Mouse (Mus musculus) layer of hippocampus, postnatal 10 days (tissue): Measurements from ENCODE around the gene Usp34. TPM values are rescaled to one million over a fixed set of nuclear protein-coding genes. Genes with fewer than 3 reads are reported as not detected.
"Not testable (repeated sequence)": the region's sequence is repeated elsewhere in the genome, so short reads cannot be mapped to it uniquely, and the experiment has no call there.

Experiments used
- DNase-seq, 2 experiments: peaks; one replicate each; pipeline ENCODE4 v3.0.0; 2021; ENCODE audit warnings: low spot score in 2 of 2
- long read RNA-seq: library from polyadenylated mRNA; stranded (forward); transcript quantifications from one replicate; pipeline ENCODE4 v2.0.0, GENCODE M21; 2023
- total RNA-seq, 2 experiments: library from RNA; stranded (reverse); gene quantifications; 2 replicates each; pipeline ENCODE4 v1.2.3; 2021

Usp34 gene
- 100 to 1,000 TPM; 114 to 120 TPM for total RNA-seq
- long read RNA-seq, partial matches to known transcripts: 14 of 18 reads
- long read RNA-seq, other reads (novel, unspliced or antisense): 4 of 18 reads

DNA sequence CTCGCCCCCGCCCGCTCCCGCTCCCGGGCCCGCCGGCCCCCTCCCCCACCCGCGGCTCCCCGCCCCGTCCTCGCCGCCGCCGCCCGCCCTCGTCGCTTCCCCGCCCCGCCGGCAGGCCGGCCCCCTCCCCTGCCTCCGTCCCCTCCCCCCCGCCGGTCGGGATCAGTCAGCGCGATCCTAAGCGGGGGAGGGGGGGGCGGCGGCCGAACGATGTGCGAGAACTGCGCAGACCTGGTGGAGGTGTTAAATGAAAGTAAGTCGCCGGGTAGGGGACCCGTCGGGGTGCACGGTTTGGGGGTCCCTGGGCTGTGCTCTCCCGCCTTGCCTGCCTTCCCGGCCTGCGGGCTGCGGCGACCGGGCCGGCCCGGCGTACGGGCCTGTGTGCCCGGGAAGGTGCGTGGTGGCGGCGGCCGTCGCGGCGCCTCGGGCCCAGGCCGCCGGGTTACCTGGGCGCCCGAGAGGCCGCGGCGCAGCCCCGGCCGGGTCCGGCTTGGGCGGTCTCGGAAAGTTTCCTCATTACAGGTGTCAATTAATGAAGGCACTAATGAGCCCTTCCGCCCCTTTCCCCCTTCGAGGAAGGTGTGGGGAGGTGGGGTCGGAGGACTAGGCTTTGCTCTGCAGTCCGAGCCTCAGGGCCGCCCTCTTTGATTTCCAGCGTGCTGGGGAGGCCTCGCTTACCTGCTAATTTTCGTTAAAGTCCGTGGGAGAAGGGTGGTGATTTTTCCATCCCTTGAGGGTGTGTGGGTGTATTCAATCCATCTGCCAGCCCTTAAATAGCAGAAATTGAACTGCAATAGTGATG lies at the start of gene Usp34:
Gene Usp34, plus strand, starts transcription at position 132 of the 802 bp plus-strand sequence.
- peak; percentile 57 to 60 for DNase-seq

DNA sequence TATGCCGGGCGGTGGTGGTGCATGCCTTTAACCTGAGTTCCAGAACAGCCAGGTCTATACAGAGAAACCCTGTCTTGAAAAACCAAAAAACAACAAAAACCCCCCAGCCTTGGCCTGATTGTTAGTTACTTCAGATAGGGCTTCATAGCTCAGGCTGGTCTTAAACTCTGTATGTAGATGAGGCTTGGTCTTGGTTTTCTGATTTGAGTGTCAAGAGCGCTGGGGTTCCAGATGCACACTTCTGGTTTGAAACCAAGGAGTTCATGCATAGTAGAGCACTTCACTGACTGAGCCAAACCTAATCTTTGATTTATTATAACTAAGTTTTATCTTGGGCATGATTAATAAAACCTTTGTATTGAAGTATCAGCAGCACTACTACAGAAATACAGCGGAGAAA lies 47.6 kb upstream of the Usp34 start:
- DNase-seq: no peak

- DNase-seq: no peak
Measured at GRCm38 (mm10) chr11:23259481-23259880, 47.2 kb upstream of the Usp34 start.

DNA sequence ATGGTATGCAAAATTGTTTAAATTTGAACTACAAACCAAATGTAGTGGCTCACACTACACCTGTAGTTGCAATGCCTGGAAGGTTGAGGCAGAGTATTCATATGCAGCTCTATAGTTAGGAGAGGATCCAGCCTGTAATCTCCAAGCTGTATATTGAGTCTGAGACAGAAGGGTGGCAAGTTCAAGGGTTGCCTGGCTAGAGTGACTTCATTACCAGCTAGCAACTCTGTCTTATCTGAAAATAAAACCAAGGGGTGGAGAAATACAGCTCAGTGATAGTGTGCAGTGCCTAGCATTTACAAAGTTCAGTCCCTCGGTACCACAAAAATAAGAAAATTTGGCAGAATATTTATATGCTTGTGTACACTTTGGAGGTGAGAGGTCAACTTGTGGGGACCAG lies 46.5 kb upstream of the Usp34 start:
- DNase-seq: no peak

DNA sequence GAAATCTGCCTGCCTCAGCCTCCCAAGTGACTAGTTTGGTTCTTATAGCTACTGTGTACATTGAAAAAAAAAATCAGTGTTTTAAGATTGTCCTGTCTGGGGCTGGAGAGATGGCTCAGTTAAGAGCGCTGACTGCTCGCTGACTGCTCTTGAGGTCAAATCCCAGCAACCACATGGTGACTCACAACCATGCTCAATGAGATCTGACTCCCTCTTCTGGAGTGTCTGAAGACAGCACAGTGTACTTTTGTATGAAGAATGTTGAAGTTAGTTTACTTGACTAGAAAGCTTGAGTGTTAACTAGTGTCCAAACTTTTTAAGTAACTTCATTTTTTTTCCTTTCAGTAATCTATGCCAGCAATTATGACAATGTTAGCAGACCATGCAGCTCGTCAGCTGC lies 45.2 kb upstream of the Usp34 start:
- no peak for DNase-seq

- DNase-seq: no peak
Measured at GRCm38 (mm10) chr11:23264949-23265348, 41.7 kb upstream of the Usp34 start.

DNA sequence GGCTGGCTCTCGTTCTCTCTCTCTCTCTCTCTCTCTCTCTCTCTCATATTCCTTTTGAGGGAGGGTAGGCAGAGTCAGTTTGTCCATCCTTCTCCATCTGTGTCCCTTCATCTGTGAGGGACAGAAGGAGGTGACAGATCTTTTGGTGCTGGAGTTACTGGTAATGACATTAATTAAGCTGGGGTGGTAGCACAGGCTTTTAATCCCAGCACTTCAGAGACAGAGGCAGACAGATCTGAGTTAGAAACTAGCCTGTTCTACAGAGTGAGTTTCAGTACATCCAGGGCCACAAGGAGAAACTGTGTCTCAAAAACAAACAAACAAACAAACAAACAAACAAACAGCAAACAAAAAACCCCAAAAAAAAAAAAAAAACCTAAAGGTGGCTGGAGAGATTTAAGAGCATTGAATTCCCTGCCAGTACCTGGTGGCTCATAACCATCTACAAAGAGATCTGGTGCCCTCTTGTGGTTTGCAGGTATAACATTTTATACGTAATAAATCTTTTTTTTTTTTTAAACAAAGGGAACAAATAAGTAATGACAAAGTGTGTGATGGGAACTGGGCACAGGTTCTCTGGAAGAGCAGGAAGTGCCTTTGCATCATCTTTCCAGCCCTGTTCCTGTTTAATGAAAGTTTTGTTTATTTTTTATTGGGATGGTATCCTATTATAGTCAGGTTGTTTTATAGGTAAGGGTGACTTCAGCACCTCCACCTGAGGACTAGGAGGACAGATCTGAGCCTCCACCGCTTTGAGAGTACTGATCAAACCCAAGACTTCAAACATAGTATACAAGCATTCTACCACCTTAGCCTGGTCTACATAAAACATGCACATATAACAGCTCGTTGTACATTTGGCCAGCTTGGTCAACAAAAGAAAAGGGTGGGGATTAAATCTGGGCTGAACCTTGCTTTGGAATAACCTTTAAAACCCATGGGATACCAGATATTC lies 34.6 kb upstream of the Usp34 start:
- DNase-seq: peak; percentile 19 to 24

DNA sequence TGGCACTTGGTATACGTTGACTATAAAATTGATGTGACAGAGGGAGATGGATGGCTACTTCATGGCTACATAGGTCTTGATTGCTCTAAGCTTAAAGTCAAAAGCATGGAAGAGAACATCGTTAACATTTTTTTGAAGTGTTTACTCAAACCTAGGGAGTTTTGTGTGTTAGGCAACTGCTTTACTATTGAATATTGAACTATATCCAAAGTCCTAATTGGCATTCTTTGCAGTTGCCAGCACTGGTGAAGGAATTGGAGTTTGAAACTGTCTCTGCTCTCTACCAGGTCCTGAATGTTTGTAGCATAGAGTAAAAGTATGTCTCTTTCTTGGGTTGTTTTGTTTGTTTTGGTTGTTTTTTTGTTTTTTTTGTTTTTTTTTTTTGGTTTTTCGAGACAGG lies 30.9 kb upstream of the Usp34 start:
- DNase-seq: no peak

DNA sequence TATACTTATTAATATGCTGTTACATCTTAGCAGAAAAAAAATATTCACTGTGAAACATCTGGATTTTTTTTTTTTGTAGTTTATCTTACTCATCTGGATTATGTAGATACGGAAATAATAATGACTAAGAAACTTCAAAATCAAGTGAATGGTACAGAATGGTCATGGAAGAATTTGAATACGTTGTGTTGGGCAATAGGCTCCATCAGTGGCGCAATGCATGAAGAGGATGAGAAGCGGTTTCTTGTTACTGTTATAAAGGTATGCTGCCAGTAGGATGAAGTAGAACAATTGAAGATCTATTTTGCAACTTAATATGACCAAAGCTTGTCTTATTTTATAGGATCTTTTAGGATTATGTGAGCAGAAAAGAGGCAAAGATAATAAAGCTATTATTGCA lies 22.2 kb upstream of the Usp34 start:
- DNase-seq: no peak

GRCm38 (mm10) chr11:23288866-23289265 lies 17.8 kb upstream of the Usp34 start:
- DNase-seq: not testable (repeated sequence)

GRCm38 (mm10) chr11:23297379-23297778 lies 9.3 kb upstream of the Usp34 start:
- no peak for DNase-seq

GRCm38 (mm10) chr11:23298301-23298700 lies 8.4 kb upstream of the Usp34 start:
- no peak for DNase-seq

- no peak for DNase-seq
Measured at GRCm38 (mm10) chr11:23299910-23300309, 6.8 kb upstream of the Usp34 start.

- DNase-seq: no peak
Measured at GRCm38 (mm10) chr11:23303126-23303525, 3.6 kb upstream of the Usp34 start.

- DNase-seq: not testable (repeated sequence)
Measured at GRCm38 (mm10) chr11:23305101-23305672, 1.5 kb upstream of the Usp34 start.

DNA sequence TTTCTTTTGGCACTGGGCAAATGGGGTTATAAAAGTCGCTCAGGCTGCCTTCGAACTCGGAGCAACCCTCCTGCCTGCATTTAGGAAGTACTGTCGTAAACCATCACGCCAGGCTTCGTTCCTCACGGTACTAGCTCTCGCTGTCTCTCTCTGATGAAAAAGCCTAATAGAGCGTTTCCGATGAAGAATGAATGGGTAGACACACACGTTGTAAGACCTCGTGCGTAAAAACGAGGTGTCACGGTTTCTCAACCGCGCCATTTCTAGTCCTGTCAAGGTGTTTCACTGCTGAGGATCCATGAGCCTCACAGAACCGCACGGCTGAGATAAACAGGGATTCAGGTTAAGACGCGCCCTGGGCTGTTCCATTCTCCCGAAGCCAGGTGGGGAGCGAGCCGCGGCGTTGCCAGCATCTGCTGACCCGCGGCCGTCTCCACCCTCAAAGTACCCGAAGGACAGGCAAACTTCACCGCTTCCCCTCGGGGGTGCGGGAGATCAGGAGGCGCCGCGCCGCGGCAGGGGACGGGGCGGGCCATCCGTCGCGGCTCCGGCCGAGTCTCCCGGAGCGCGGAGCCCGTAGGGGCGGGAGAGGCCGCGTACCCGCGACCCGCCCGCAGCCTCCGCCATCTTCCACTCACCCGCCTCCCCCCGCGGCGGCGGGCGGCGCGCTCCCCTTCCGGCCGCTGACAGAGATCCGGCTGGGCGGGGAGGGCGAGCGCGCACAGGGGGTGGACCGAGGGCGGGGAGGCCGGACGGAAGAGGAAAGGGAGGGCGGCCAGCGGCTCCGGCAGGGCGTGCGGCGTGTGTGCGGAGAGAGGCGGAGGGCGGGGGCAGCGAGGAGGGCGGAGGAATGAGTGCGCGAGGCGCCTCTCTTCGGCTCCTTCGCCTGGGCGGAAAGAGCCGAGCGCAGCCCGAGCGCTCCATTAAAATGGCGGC lies 754 bp upstream of the Usp34 start:
- peak; percentile 95 to 97 for DNase-seq

- no peak for DNase-seq
Measured at GRCm38 (mm10) chr11:23307566-23307920, 848 bp downstream of the Usp34 start.

- DNase-seq: no peak
Measured at GRCm38 (mm10) chr11:23313496-23313895, 6.8 kb downstream of the Usp34 start.

DNA sequence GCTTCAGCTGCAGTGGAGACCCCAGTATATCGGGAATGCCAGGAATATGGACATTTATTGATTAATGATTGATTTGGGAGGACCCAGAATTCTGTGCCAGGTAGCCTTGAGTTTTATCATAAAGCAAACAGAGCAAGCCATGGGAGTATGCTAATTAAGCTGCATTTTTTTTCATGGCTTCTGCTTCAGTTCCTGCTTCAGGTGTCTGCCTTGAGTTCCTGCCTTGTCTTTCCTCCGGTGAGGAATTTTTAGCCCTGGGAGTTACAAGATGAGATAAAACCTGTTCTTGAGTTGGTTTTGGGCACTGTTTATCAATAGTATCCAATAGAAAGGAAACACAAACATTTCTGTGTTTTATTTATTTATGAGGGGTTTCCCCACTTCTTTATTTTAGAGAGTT lies 22.7 kb downstream of the Usp34 start:
- no peak for DNase-seq

GRCm38 (mm10) chr11:23332136-23332535 lies 25.4 kb downstream of the Usp34 start:
- no peak for DNase-seq

DNA sequence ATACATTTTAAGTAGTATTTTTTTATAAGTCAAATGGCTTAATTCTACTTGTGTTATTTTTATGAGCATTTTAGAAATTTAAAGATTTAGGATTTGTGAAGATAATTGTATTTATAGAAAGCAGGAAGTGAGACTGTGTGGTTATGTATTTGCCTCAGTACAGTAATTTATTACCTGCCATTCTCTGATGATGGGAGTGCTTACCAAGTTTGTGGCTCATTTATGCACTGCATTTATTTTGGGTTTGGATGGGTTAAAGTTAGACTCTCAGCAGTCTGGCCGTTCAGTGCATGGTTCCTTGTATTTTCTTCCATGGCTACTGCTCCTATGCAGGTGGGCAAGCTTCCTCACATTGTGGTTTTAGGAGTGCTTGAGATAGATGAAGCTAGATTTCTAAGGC lies 28.5 kb downstream of the Usp34 start:
- no peak for DNase-seq
